Mouse (Mus musculus) midbrain, embryonic 14.5 days (tissue): ENCODE results near the gene Swap70. TPM values are rescaled to one million over a fixed set of nuclear protein-coding genes. Genes with fewer than 3 reads are reported as not detected.
A peak's percentile ranks its signal among the peaks of the same experiment; 100 is the strongest.

Experiments
- ATAC-seq: fragments of 200-750 bp; cut with Nextera tagmentation; 2 replicates; pipeline ENCODE4 v1.8.0; 2017; ENCODE audit warnings: moderate number of reproducible peaks, moderate library complexity; ENCODE audit not compliant: low FRiP score, low TSS enrichment
- DNase-seq: peaks from one replicate; pipeline ENCODE4 v3.0.0-alpha.2; 2015
- H3K27ac ChIP-seq: fragments of 300-500 bp; sonication (generic); replicated peaks from 2 replicates; pipeline ENCODE4 v1.5.1; 2014; ENCODE audit warnings: mild to moderate bottlenecking, low read depth, low read length, moderate library complexity
- H3K27me3 ChIP-seq: fragments of 300-500 bp; sonication (generic); 2 replicates; pipeline ENCODE4 v1.6.1; 2014; ENCODE audit warnings: low read length, control low read depth, mixed read lengths; ENCODE audit not compliant: control insufficient read depth, insufficient read depth
- H3K36me3 ChIP-seq: fragments of 300-500 bp; sonication (generic); 2 replicates; pipeline ENCODE4 v1.6.1; 2014; ENCODE audit warnings: low read length, control low read depth; ENCODE audit not compliant: control insufficient read depth, insufficient read depth
- H3K4me1 ChIP-seq: fragments of 300-500 bp; sonication (generic); 2 replicates; pipeline ENCODE4 v1.6.1; 2014; ENCODE audit warnings: mild to moderate bottlenecking, antibody characterized with exemption, low read length, control low read depth; ENCODE audit not compliant: control insufficient read depth, insufficient read depth
- H3K4me2 ChIP-seq: fragments of 300-500 bp; sonication (generic); 2 replicates; pipeline ENCODE4 v1.6.1; 2014; ENCODE audit warnings: mild to moderate bottlenecking, low read length, moderate library complexity
- H3K4me3 ChIP-seq: fragments of 300-500 bp; sonication (generic); replicated peaks from 2 replicates; pipeline ENCODE4 v1.5.1; 2014; ENCODE audit warnings: low read depth, low read length
- H3K9ac ChIP-seq: fragments of 300-500 bp; sonication (generic); replicated peaks from 2 replicates; pipeline ENCODE4 v1.6.1; 2014; ENCODE audit warnings: mild to moderate bottlenecking, low read length, moderate library complexity
- H3K9me3 ChIP-seq: fragments of 300-500 bp; sonication (generic); 2 replicates; pipeline ENCODE4 v1.6.1; 2016; ENCODE audit warnings: low read length, control low read depth, mixed read lengths; ENCODE audit not compliant: control insufficient read depth
- WGBS: fragments of 180-500 bp; shearing (Covaris S2); extraction: QIAGEN DNeasy Blood & Tissue Kit; methylation state at CpG from one replicate; pipeline ENCODE4 v1.1.7; 2014; 5-methylcytosine and 5-hydroxymethylcytosine counted together
- polyA plus RNA-seq: library from polyadenylated mRNA; unstranded; fragments of >200 nt; fragmentation: Nextera tagmentation; extraction: Ambion mirVana; gene quantifications from 2 replicates; pipeline ENCODE4 v1.2.1, GENCODE M21; 2014

Swap70 gene
- polyA plus RNA-seq, 1 experiment from 2014 or later = 8.4 TPM

DNA sequence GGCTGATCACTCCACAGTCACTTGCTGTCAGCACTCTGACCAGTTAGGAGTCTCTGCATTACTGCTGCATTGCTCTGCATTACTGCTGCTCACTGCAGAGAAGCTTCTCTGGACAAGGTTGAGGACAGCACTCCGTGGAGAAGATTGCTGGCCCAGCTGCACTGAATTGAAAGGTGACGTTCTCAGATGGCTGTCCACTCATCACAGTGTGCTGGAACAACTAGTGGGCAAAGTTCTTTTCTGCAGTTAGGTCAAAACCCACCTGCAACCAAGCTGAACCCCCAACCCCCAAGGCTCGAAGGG is 64.3 kb downstream of the Swap70 start:
- no peak for ATAC-seq
- Histone ChIP-seq H3K36me3 (no peaks in the 10 kb centered on the region), H3K4me3 (no peak overlapping the region), H3K9me3 (no peaks in the 10 kb centered on the region), H3K27ac (no peak overlapping the region), H3K27me3 (no peaks in the 10 kb centered on the region), H3K4me1 (no peaks in the 10 kb centered on the region), H3K4me2 (no peak overlapping the region), H3K9ac (no peak overlapping the region)
- 83% methylated on average over 3 of the region's 3 CpGs for WGBS
- no peak for DNase-seq

DNA sequence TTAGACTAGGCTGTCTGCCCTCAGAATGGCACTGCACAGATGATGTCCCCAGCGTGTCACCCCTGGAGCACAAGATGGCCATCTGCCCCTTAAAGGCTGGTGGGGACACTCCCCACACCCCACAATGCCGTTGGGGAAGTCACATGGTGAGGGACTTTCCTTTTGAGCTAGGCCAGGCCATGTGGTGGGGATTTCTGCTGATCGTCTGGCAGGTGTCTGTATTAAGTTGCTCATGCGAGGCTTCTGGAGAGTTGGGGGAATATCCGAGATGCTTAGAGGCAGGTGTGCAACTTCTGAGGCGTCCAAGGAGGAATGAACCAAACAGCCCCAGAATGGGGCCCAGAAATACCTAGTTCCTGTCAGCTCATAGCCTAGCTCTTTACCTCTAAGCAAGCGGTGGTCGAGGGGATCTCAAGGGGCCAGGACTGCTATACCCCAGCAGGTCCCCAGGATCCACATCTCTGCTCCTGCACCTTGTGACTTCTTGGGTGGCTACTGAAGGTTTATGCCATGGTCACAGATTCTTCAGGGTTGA is 64.8 kb downstream of the Swap70 start:
- Histone ChIP-seq H3K36me3 (no peaks in the 10 kb centered on the region), H3K4me3 (no peak overlapping the region), H3K4me2 (no peak overlapping the region), H3K4me1 (no peaks in the 10 kb centered on the region), H3K9ac (no peak overlapping the region), H3K27me3 (no peaks in the 10 kb centered on the region), H3K27ac (no peak overlapping the region), H3K9me3 (no peaks in the 10 kb centered on the region)
- no peak for DNase-seq
- 75% methylated on average over 8 of the region's 8 CpGs for WGBS
- no peak for ATAC-seq

GRCm38 (mm10) chr7:110286838-110287475 is 65.4 kb downstream of the Swap70 start:
- Histone ChIP-seq H3K27me3 (no peaks in the 10 kb centered on the region), H3K27ac (no peak overlapping the region), H3K9me3 (no peaks in the 10 kb centered on the region), H3K4me2 (no peak overlapping the region), H3K36me3 (no peaks in the 10 kb centered on the region), H3K4me1 (no peaks in the 10 kb centered on the region), H3K9ac (no peak overlapping the region), H3K4me3 (no peak overlapping the region)
- WGBS = 8% methylated on average over 12 of the region's 12 CpGs
- ATAC-seq = peak; percentile 80; the same call in 1 of the 2 replicates
- DNase-seq = peak; percentile 91

DNA sequence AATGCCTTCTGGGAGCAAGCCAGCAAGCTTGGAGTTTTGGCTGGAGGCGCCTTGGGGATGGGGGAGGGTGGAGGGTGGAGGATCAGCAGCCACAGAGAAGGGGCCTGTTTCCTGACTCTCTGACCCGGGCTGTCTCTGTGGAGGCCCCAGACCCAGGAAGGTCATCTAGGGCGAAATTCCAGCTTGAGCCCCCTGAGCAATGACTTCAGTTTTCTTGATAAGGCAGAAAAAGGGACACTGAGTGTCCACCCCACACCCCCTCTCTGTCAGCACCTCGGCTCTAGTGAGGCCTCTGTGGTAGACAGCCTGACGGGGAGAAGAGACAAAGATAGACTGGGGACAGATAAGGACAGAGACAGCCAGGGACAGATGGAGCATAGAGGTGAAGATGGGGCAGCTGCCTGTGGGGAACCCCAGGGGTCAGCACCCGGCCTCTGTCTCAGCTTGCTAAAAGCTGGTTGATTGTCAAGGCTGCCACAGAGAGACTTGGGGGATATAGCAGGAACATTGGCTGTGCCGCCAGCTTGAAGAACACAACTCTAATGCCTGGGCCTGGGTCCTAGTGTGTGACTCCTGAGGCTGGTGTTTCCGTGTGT is 66.1 kb downstream of the Swap70 start:
- Histone ChIP-seq H3K27me3 (no peaks in the 10 kb centered on the region), H3K4me1 (no peaks in the 10 kb centered on the region), H3K4me2 (no peak overlapping the region), H3K36me3 (no peaks in the 10 kb centered on the region), H3K27ac (no peak overlapping the region), H3K4me3 (no peak overlapping the region), H3K9ac (no peak overlapping the region), H3K9me3 (no peaks in the 10 kb centered on the region)
- ATAC-seq (no peak), DNase-seq (no peak)
- 73% methylated on average over 8 of the region's 8 CpGs for WGBS

GRCm38 (mm10) chr7:110288191-110288604 is 66.7 kb downstream of the Swap70 start:
- WGBS = 91% methylated on average over 4 of the region's 4 CpGs
- Histone ChIP-seq H3K4me1 (no peaks in the 10 kb centered on the region), H3K4me3 (no peak overlapping the region), H3K27me3 (no peaks in the 10 kb centered on the region), H3K4me2 (no peak overlapping the region), H3K9ac (no peak overlapping the region), H3K36me3 (no peaks in the 10 kb centered on the region), H3K9me3 (no peaks in the 10 kb centered on the region), H3K27ac (no peak overlapping the region)
- no peak for ATAC-seq
- DNase-seq = no peak

DNA sequence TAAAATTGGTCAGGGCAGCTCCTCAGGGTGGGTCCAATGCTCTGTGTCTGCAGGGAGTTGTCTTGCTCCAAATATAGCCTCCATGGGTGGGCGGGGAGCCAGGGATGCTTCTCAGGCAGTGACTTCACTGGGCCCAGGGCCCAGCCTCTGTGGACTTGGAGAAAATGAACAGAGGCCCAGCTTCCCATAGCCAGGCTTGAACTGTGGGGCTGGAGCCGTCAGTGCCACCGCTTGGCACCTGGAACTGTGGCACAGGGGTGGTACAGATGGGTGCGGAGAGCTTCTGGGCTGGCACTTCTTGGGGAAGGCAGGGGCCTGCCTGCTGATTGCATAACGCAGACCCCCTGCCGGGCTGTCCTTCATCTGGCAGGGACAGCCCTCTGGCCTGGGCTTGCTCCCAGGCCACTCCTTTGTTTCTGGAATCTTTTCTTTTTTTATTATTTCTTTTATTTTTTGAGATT is 67.2 kb downstream of the Swap70 start:
- H3K27me3 ChIP-seq = no peaks in the 10 kb centered on the region
- no peak overlapping the region for H3K9ac ChIP-seq
- H3K4me3 ChIP-seq = no peak overlapping the region
- DNase-seq (peak; percentile 17), ATAC-seq (no peak)
- H3K4me1 ChIP-seq = no peaks in the 10 kb centered on the region
- no peaks in the 10 kb centered on the region for H3K36me3 ChIP-seq
- H3K4me2 ChIP-seq = no peak overlapping the region
- H3K27ac ChIP-seq = no peak overlapping the region
- H3K9me3 ChIP-seq = no peaks in the 10 kb centered on the region
- 74% methylated on average over 6 of the region's 6 CpGs for whole genome bisulfite sequencing

GRCm38 (mm10) chr7:110289647-110290046 is 68.1 kb downstream of the Swap70 start:
- 74% methylated on average over 4 of the region's 4 CpGs for WGBS
- H3K9me3 ChIP-seq = no peaks in the 10 kb centered on the region
- no peak overlapping the region for H3K27ac ChIP-seq
- H3K9ac ChIP-seq = no peak overlapping the region
- DNase-seq (no peak), ATAC-seq (no peak)
- H3K27me3 ChIP-seq = no peaks in the 10 kb centered on the region
- no peaks in the 10 kb centered on the region for H3K36me3 ChIP-seq
- no peak overlapping the region for H3K4me3 ChIP-seq
- H3K4me1 ChIP-seq = no peaks in the 10 kb centered on the region
- no peak overlapping the region for H3K4me2 ChIP-seq

DNA sequence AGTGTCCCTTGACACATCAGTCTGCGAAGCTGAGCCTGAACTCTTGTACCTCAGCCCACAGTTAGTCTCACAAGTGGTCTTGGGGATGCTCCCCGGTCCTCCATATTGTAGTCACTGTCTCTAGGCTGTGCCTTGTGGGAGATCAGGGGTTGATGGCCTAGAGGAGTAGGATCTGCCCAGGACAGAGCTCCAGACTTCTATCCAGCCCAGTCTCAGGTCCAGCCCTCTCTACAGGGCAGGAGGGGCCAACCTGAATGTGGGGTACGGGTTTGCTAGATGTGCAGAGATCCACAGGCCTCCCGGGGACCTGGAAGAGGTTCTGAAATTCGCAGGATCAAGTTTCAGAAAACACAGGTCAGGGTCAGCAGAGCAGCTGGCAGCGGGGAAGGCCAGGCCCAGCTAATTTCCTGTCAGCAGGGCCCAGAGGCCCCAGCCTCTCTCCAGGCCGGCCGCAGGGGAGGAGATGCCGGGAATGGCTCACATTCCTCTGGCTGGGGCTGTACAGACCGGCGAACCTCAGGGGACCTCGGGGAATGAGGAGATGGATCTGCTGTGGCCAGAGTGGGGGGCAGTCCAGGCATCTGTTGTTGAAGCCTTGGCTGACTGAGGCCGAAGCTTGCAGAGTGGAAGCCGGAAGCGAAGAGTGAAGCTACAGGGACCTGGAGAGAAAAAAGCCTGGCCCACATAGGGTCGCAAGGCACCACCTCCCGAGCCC is 75.5 kb downstream of the Swap70 start:
- no peak overlapping the region; the same call in 1 of the 2 replicates for H3K9ac ChIP-seq
- no peaks in the 10 kb centered on the region for H3K27me3 ChIP-seq
- no peaks in the 10 kb centered on the region for H3K4me1 ChIP-seq
- ATAC-seq (no peak), DNase-seq (peak; percentile 28)
- no peak overlapping the region for H3K4me2 ChIP-seq
- H3K27ac ChIP-seq = no peak overlapping the region
- WGBS = 42% methylated on average over 17 of the region's 17 CpGs
- no peaks in the 10 kb centered on the region for H3K9me3 ChIP-seq
- H3K36me3 ChIP-seq = no peaks in the 10 kb centered on the region
- H3K4me3 ChIP-seq = no peak overlapping the region
